16 mouse cellular contexts compared by ENCODE assay signal in genomic region chr4:149461579-149462304, GRCm38 (mm10). TPM values are rescaled to one million over a fixed set of nuclear protein-coding genes. Genes with fewer than 3 reads are reported as not detected.
A peak's percentile ranks its signal among the peaks of the same experiment; 100 is the strongest.
DNase-seq lines count a peak whose midpoint lies in the region; ATAC-seq and TF ChIP-seq lines count a peak whose summit lies in the region.
"Had no signal": no experiment of that assay in that cellular context is flagged by ENCODE, and none has a peak within 500 bp of the region (broad histone marks: within the 10 kb centered on the region; RNA-seq: fewer than 3 reads in every experiment).

No protein-coding gene starts in this region.

- no peaks in the 10 kb centered on the region for H3K9me3 ChIP-seq in heart, embryonic 11.5 days (replicated peaks; ENCODE audit: control insufficient read depth, low read length)
- no peaks in the 10 kb centered on the region for H3K9me3 ChIP-seq in lung, postnatal 0 days (ENCODE audit: low read length)
- H3K9me3 ChIP-seq in liver, embryonic 12.5 days (replicated peaks) = no peaks in the 10 kb centered on the region
- H3K9me3 ChIP-seq: forebrain, embryonic 13.5 days; hindbrain, embryonic 12.5 days; midbrain, embryonic 10.5 days had no signal

- DNase-seq in heart, adult 9 months (ENCODE audit: low spot score in 2 of 2) = peak; percentile 43 to 59
- peak; percentile 32 for DNase-seq in lung, postnatal 0 days (ENCODE audit: low spot score)
- no peak for DNase-seq in lung, postnatal 25 days (ENCODE audit: low spot score)
- peak; percentile 88 for DNase-seq in cerebellum, adult 11-12 months
- DNase-seq in testis, postnatal 14 days (ENCODE audit: low spot score) = no peak
- DNase-seq: gastrocnemius, postnatal 36 days had no signal

- ATAC-seq in heart, embryonic 11.5 days (replicated peaks; ENCODE audit: insufficient number of reproducible peaks, low FRiP score, low TSS enrichment) = no peak
- peak; percentile 35; the same call in 1 of the 2 replicates for ATAC-seq in lung, postnatal 0 days
- ATAC-seq in granulocyte monocyte progenitor cell, adult 5-6 weeks (replicated peaks; ENCODE audit: poor library complexity, severe bottlenecking) = peak; percentile 24
- ATAC-seq in liver, embryonic 12.5 days = no peak
- ATAC-seq: forebrain, embryonic 13.5 days had no signal

- TF ChIP-seq EP300 in lung, postnatal 0 days (IDR thresholded peaks at IDR 0.05) = no peak

- no peak overlapping the region for H3K4me3 ChIP-seq in heart, embryonic 11.5 days (ENCODE audit: low read depth, low read length)
- no peak overlapping the region for H3K4me3 ChIP-seq in lung, postnatal 0 days (ENCODE audit: low read depth, low read length)
- H3K4me3 ChIP-seq in liver, embryonic 12.5 days = no peak overlapping the region
- H3K4me3 ChIP-seq: forebrain, embryonic 13.5 days; hindbrain, embryonic 12.5 days; layer of hippocampus, adult 2 months; midbrain, embryonic 10.5 days had no signal

- no peak for TF ChIP-seq CTCF in lung, postnatal 0 days (IDR thresholded peaks at IDR 0.05)

- WGBS in heart, embryonic 11.5 days (ENCODE audit: insufficient replicate concordance) = 57% methylated on average over 6 of the region's 7 CpGs
- 40% methylated on average over 5 of the region's 7 CpGs for whole genome bisulfite sequencing in lung, postnatal 0 days
- WGBS in liver, embryonic 12.5 days (ENCODE audit: insufficient replicate concordance) = 56% methylated on average over 7 of the region's 7 CpGs

- H3K4me1 ChIP-seq in heart, embryonic 11.5 days (ENCODE audit: control insufficient read depth, insufficient read depth, low read length) = 0 out of 2 replicates have a peak, but pooled peaks cover 2% of the 10 kb centered on the region
- no peaks in the 10 kb centered on the region for H3K4me1 ChIP-seq in lung, postnatal 0 days (ENCODE audit: insufficient read depth, low read depth, low read length)
- no peaks in the 10 kb centered on the region for H3K4me1 ChIP-seq in liver, embryonic 12.5 days
- H3K4me1 ChIP-seq: midbrain, embryonic 10.5 days had no signal

- no peaks in the 10 kb centered on the region for H3K27me3 ChIP-seq in heart, embryonic 11.5 days (ENCODE audit: control insufficient read depth, insufficient read depth, low read length)
- H3K27me3 ChIP-seq in lung, postnatal 0 days (replicated peaks; ENCODE audit: insufficient read depth, low read length) = no peaks in the 10 kb centered on the region
- peaks cover 4% of the 10 kb centered on the region; the same call in 1 of the 2 replicates for H3K27me3 ChIP-seq in liver, embryonic 12.5 days (replicated peaks)
- H3K27me3 ChIP-seq: forebrain, embryonic 13.5 days; hindbrain, embryonic 12.5 days had no signal

- no peak overlapping the region for H3K9ac ChIP-seq in heart, embryonic 11.5 days (ENCODE audit: low read depth, low read length)
- no peak overlapping the region for H3K9ac ChIP-seq in lung, postnatal 0 days (replicated peaks; ENCODE audit: low read depth)
- H3K9ac ChIP-seq in liver, embryonic 12.5 days = no peak overlapping the region
- H3K9ac ChIP-seq: forebrain, embryonic 13.5 days; hindbrain, embryonic 12.5 days; liver, embryonic 14.5 days had no signal

- no peaks in the 10 kb centered on the region for H3K36me3 ChIP-seq in heart, embryonic 11.5 days (ENCODE audit: control insufficient read depth, insufficient read depth, low read length)
- no peaks in the 10 kb centered on the region for H3K36me3 ChIP-seq in lung, postnatal 0 days (ENCODE audit: insufficient read depth, low read length)
- H3K36me3 ChIP-seq in liver, embryonic 12.5 days = no peaks in the 10 kb centered on the region
- H3K36me3 ChIP-seq: hindbrain, embryonic 12.5 days; midbrain, embryonic 10.5 days had no signal

- no peak overlapping the region for H3K4me2 ChIP-seq in heart, embryonic 11.5 days
- no peak overlapping the region for H3K4me2 ChIP-seq in lung, postnatal 0 days (replicated peaks; ENCODE audit: low read depth, low read length)
- H3K4me2 ChIP-seq in liver, embryonic 12.5 days = no peak overlapping the region
- H3K4me2 ChIP-seq: forebrain, embryonic 13.5 days; hindbrain, embryonic 12.5 days had no signal

- no peak overlapping the region for H3K27ac ChIP-seq in heart, embryonic 11.5 days (ENCODE audit: low read depth, low read length)
- no peak overlapping the region for H3K27ac ChIP-seq in lung, postnatal 0 days (ENCODE audit: low read length)
- no peak overlapping the region for H3K27ac ChIP-seq in liver, embryonic 12.5 days
- H3K27ac ChIP-seq: forebrain, embryonic 13.5 days; hindbrain, embryonic 12.5 days; layer of hippocampus, adult 2 months; liver, embryonic 14.5 days; midbrain, embryonic 10.5 days had no signal

RNA-seq across cellular contexts. Expression of gene Rbp7, which starts 7.0 kb away (rescaled TPM):
- 1.2 and 2.5 TPM in 2 replicates for polyA plus RNA-seq in heart, embryonic 11.5 days (2014; fragmentation: Nextera tagmentation; extraction: Ambion mirVana)
- polyA plus RNA-seq in lung, postnatal 0 days (2015; fragmentation: Nextera tagmentation; extraction: Ambion mirVana) = 1.4 and 1.8 TPM in 2 replicates
- 0.51 TPM in 1 of 2 replicates, not detected in the other for total RNA-seq in granulocyte monocyte progenitor cell, adult 5-6 weeks (2014; fragmentation: Nextera tagmentation)
- not detected in 2 replicates for total RNA-seq in granulocyte monocyte progenitor cell, adult 5-6 weeks (2017)
- polyA plus RNA-seq in liver, embryonic 12.5 days (2016; fragmentation: Nextera tagmentation; extraction: Ambion mirVana) = not detected in 2 replicates
- total RNA-seq: layer of hippocampus, adult 2 months; left cerebral cortex, postnatal 14 days had no signal
- polyA plus RNA-seq: forebrain, embryonic 13.5 days; hindbrain, embryonic 12.5 days; liver, embryonic 14.5 days; midbrain, embryonic 10.5 days had no signal

RNA-seq across cellular contexts. Expression of gene Tmem274, which starts 15.4 kb away (rescaled TPM):
- not detected in 2 replicates for polyA plus RNA-seq in heart, embryonic 11.5 days (2014; fragmentation: Nextera tagmentation; extraction: Ambion mirVana)
- not detected in 2 replicates for polyA plus RNA-seq in lung, postnatal 0 days (2015; fragmentation: Nextera tagmentation; extraction: Ambion mirVana)
- not detected in 2 replicates for total RNA-seq in granulocyte monocyte progenitor cell, adult 5-6 weeks (2014; fragmentation: Nextera tagmentation)
- total RNA-seq in granulocyte monocyte progenitor cell, adult 5-6 weeks (2017) = not detected in 2 replicates
- polyA plus RNA-seq in liver, embryonic 12.5 days (2016; fragmentation: Nextera tagmentation; extraction: Ambion mirVana) = 0.21 TPM in 1 of 2 replicates, not detected in the other
- total RNA-seq: gastrocnemius, postnatal 36 days; layer of hippocampus, adult 2 months; left cerebral cortex, postnatal 14 days had no signal
- polyA plus RNA-seq: embryonic facial prominence, embryonic 14.5 days; liver, embryonic 14.5 days had no signal

RNA-seq across cellular contexts. Expression of gene Nmnat1, which starts 23.3 kb away (rescaled TPM):
- polyA plus RNA-seq in heart, embryonic 11.5 days (2014; fragmentation: Nextera tagmentation; extraction: Ambion mirVana) = 16.2 and 17.0 TPM in 2 replicates
- polyA plus RNA-seq in lung, postnatal 0 days (2015; fragmentation: Nextera tagmentation; extraction: Ambion mirVana) = 6.3 TPM in 2 replicates
- 5.0 and 7.0 TPM in 2 replicates for total RNA-seq in granulocyte monocyte progenitor cell, adult 5-6 weeks (2014; fragmentation: Nextera tagmentation)
- total RNA-seq in granulocyte monocyte progenitor cell, adult 5-6 weeks (2017) = 10.3 and 11.5 TPM in 2 replicates
- polyA plus RNA-seq in liver, embryonic 12.5 days (2016; fragmentation: Nextera tagmentation; extraction: Ambion mirVana) = 6.8 and 8.4 TPM in 2 replicates

RNA-seq across cellular contexts. Expression of gene Lzic, which starts 23.3 kb away (rescaled TPM):
- 36.7 and 43.9 TPM in 2 replicates for polyA plus RNA-seq in heart, embryonic 11.5 days (2014; fragmentation: Nextera tagmentation; extraction: Ambion mirVana)
- polyA plus RNA-seq in lung, postnatal 0 days (2015; fragmentation: Nextera tagmentation; extraction: Ambion mirVana) = 19.8 and 23.0 TPM in 2 replicates
- 25.3 and 25.6 TPM in 2 replicates for total RNA-seq in granulocyte monocyte progenitor cell, adult 5-6 weeks (2014; fragmentation: Nextera tagmentation)
- 49.2 and 96.4 TPM in 2 replicates for total RNA-seq in granulocyte monocyte progenitor cell, adult 5-6 weeks (2017)
- 23.8 and 24.7 TPM in 2 replicates for polyA plus RNA-seq in liver, embryonic 12.5 days (2016; fragmentation: Nextera tagmentation; extraction: Ambion mirVana)

RNA-seq across cellular contexts. Expression of gene Ube4b, which starts 35.2 kb away (rescaled TPM):
- polyA plus RNA-seq in heart, embryonic 11.5 days (2014; fragmentation: Nextera tagmentation; extraction: Ambion mirVana) = 36.3 and 41.3 TPM in 2 replicates
- polyA plus RNA-seq in lung, postnatal 0 days (2015; fragmentation: Nextera tagmentation; extraction: Ambion mirVana) = 14.2 and 15.1 TPM in 2 replicates
- total RNA-seq in granulocyte monocyte progenitor cell, adult 5-6 weeks (2014; fragmentation: Nextera tagmentation) = 58.4 and 58.8 TPM in 2 replicates
- 28.7 and 38.6 TPM in 2 replicates for total RNA-seq in granulocyte monocyte progenitor cell, adult 5-6 weeks (2017)
- 25.1 and 26.4 TPM in 2 replicates for polyA plus RNA-seq in liver, embryonic 12.5 days (2016; fragmentation: Nextera tagmentation; extraction: Ambion mirVana)

Comparison
In these comparisons a context has a peak if more than half of its experiments do, and no peak if none do; other contexts are left out.
1. DNase-seq: peak in heart, adult 9 months (2 of 2), lung, postnatal 0 days (single experiment) and cerebellum, adult 11-12 months (single experiment); none in lung, postnatal 25 days (single experiment) and testis, postnatal 14 days (single experiment).
2. ATAC-seq: peak in lung, postnatal 0 days (single experiment) and granulocyte monocyte progenitor cell, adult 5-6 weeks (single experiment); none in heart, embryonic 11.5 days (single experiment) and liver, embryonic 12.5 days (single experiment).